Mouse (Mus musculus) C2C12 (cell line): ENCODE data around the gene Speg. TPM values are rescaled to one million over a fixed set of nuclear protein-coding genes. Genes with fewer than 3 reads are reported as not detected.

ENCODE experiments used
- H3K27me3 ChIP-seq: one replicate; pipeline ENCODE4 v1.6.1; 2011; ENCODE audit not compliant: control insufficient read depth, insufficient read depth, insufficient read length
- H3K36me3 ChIP-seq: one replicate; pipeline ENCODE4 v1.6.1; 2011; ENCODE audit not compliant: control insufficient read depth, insufficient read depth
- H3K4me3 ChIP-seq: one replicate; pipeline ENCODE4 v1.5.1; 2011; ENCODE audit warnings: mild to moderate bottlenecking, control low read depth; ENCODE audit not compliant: poor library complexity, insufficient read depth, severe bottlenecking
- H3K79me2 ChIP-seq: one replicate; pipeline ENCODE4 v1.6.1; 2011; ENCODE audit not compliant: control insufficient read depth, insufficient read depth
- H3K79me3 ChIP-seq: one replicate; pipeline ENCODE4 v1.6.1; 2011; ENCODE audit warnings: low read depth, control low read depth
- H3ac ChIP-seq: one replicate; pipeline ENCODE3; 2011; ENCODE audit warnings: low read depth; ENCODE audit not compliant: control insufficient read depth, insufficient read length
- CEBPB ChIP-seq: IDR thresholded peaks from one replicate; pipeline ENCODE4 v1.6.1; 2011; ENCODE audit warnings: low read depth, mild to moderate bottlenecking, control low read depth, moderate library complexity
- CTCF ChIP-seq: IDR thresholded peaks from one replicate; pipeline ENCODE4 v1.5.1; 2011; ENCODE audit not compliant: control insufficient read depth, insufficient read depth, insufficient read length
- FOSL1 ChIP-seq: IDR thresholded peaks from one replicate; pipeline ENCODE4 v1.8.0; 2011; ENCODE audit warnings: mild to moderate bottlenecking, low read length; ENCODE audit not compliant: poor library complexity, insufficient read depth, severe bottlenecking
- MAX ChIP-seq: IDR thresholded peaks from one replicate; pipeline ENCODE4 v1.6.1; 2011; ENCODE audit warnings: mild to moderate bottlenecking, control low read depth
- MYOD1 ChIP-seq: IDR thresholded peaks from one replicate; pipeline ENCODE4 v1.6.1; 2011; ENCODE audit warnings: low read depth; ENCODE audit not compliant: control insufficient read depth, insufficient read length
- MYOG ChIP-seq: IDR thresholded peaks from one replicate; pipeline ENCODE4 v1.6.1; 2011; ENCODE audit not compliant: control insufficient read depth, insufficient read length; ENCODE audit errors: extremely low read depth
- USF1 ChIP-seq: IDR thresholded peaks from one replicate; pipeline ENCODE4 v1.6.1; 2011; ENCODE audit warnings: low read depth, mild to moderate bottlenecking, control low read depth, moderate library complexity
- polyA plus RNA-seq: library from polyadenylated mRNA; unstranded; fragments of >200 nt; fragmentation: generic; extraction: Trizol; gene quantifications from one replicate; pipeline ENCODE4 v1.2.1, GENCODE M21; 2012; ENCODE audit warnings: missing spikeins

The Speg gene
- polyA plus RNA-seq, 1 experiment, result 29.4 TPM

- Histone ChIP-seq H3ac (no peak overlapping the region), H3K79me3 (no peaks in the 10 kb centered on the region), H3K27me3 (no peaks in the 10 kb centered on the region), H3K36me3 (no peaks in the 10 kb centered on the region), H3K79me2 (no peaks in the 10 kb centered on the region), H3K4me3 (no peak overlapping the region)
- TF ChIP-seq FOSL1 (peak; percentile 19), USF1 (no peak)
These were observed 36.9 kb upstream of the Speg start for GRCm38 (mm10) chr1:75338091-75338694.

DNA sequence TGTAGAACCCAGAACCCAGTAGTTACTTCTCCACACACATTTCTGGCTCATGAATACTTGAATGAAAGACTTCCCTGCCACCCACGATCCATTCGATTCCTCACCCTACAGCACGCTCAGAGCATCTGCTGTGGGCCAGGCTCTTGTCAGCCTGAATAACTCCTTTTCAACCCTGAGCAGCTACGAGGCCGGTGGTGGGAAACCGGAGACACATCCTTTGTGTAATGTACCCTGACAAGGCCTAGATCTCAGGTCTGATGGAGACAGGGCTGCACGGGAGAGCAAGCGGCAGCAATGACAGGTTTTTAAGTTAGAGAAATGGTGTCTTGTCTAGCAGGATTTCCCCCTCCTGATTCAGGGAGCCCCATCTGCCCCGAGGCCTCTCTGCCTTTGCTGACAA lies 35.8 kb upstream of the Speg start:
- no peak overlapping the region for H3K4me3 ChIP-seq
- H3ac ChIP-seq, result no peak overlapping the region
- no peaks in the 10 kb centered on the region for H3K79me3 ChIP-seq
- H3K27me3 ChIP-seq, result no peaks in the 10 kb centered on the region
- no peak for TF ChIP-seq MAX
- TF ChIP-seq CTCF, result no peak
- TF ChIP-seq MYOG, result no peak
- no peak for TF ChIP-seq FOSL1
- TF ChIP-seq CEBPB, result no peak
- no peak for TF ChIP-seq USF1
- no peak for TF ChIP-seq MYOD1
- no peaks in the 10 kb centered on the region for H3K79me2 ChIP-seq
- no peaks in the 10 kb centered on the region for H3K36me3 ChIP-seq

DNA sequence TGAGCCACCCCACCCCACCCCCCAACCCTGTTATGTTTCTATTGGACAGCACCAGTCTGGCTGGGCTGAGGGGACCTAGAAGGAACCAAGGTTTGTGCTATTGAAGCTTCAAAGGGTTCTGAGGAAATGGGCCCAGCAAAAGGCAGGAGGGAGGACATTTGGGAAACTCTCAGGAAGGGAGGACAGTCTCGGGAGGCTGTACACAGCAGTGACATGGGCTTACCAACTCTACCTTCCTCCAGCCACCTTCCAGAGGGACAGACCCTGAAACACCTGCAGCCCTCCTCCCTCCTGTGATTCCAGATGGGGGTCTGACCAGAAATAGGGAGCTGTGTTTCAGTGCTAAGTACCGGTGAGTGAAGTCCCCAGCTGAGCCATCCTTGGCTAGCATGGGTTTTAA lies 34.6 kb upstream of the Speg start:
- H3K27me3 ChIP-seq, result no peaks in the 10 kb centered on the region
- H3K79me3 ChIP-seq, result no peaks in the 10 kb centered on the region
- TF ChIP-seq MYOG, result no peak
- no peak for TF ChIP-seq CEBPB
- no peak for TF ChIP-seq MAX
- no peak for TF ChIP-seq MYOD1
- no peak for TF ChIP-seq USF1
- TF ChIP-seq CTCF, result no peak
- H3K36me3 ChIP-seq, result no peaks in the 10 kb centered on the region
- H3ac ChIP-seq, result no peak overlapping the region
- no peaks in the 10 kb centered on the region for H3K79me2 ChIP-seq
- no peak overlapping the region for H3K4me3 ChIP-seq

GRCm38 (mm10) chr1:75342874-75343416 lies 32.2 kb upstream of the Speg start:
- Histone ChIP-seq H3K36me3 (no peaks in the 10 kb centered on the region), H3K79me2 (no peaks in the 10 kb centered on the region), H3ac (no peak overlapping the region), H3K27me3 (no peaks in the 10 kb centered on the region), H3K79me3 (no peaks in the 10 kb centered on the region), H3K4me3 (no peak overlapping the region)
- TF ChIP-seq MAX (no peak), CTCF (peak; percentile 83)

DNA sequence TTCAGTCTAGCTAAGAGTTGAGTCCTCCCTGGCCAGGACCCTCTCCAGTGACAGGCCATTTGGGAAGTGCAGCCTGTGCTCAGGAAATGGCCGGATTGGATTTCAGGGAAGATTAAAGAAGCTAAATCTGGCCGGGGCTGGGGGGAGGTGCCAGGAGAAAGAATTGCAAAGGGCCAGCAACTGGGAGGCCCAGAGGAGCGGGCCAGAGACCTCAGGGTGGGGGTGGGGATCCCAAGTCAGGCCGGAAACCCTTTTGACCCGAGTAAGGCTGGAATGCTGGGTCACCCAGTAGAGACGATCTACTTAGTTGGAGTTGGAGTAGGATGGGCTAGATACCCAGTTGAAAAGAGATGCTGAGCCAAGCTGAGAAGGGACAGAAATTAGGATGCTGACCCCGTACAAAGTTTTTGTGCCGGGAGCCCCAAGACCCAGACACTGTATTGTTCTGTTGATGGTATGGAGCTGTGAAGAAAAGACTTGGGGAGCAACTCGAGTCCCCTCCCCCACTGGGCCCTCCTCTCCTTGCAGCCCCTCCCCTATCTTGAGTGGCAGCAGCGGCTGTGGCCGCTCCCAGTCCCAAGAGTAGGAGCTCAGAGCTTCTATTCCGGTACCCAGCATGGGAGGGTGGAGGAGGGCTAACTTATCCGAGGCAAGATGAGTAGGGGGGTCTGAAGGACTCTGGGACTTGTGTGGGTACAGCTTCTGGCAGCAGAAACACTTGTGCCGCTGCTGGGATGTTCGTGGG lies 30.6 kb upstream of the Speg start:
- no peak overlapping the region for H3K4me3 ChIP-seq
- H3ac ChIP-seq, result peak overlapping the region; percentile 35
- H3K36me3 ChIP-seq, result no peaks in the 10 kb centered on the region
- H3K27me3 ChIP-seq, result no peaks in the 10 kb centered on the region
- no peaks in the 10 kb centered on the region for H3K79me2 ChIP-seq
- TF ChIP-seq MYOG (no peak), MYOD1 (peak; percentile 96)
- H3K79me3 ChIP-seq, result no peaks in the 10 kb centered on the region

- TF ChIP-seq CTCF (peak; percentile 67), MYOG (no peak)
- Histone ChIP-seq H3K36me3 (no peaks in the 10 kb centered on the region), H3K4me3 (no peak overlapping the region), H3K79me2 (no peaks in the 10 kb centered on the region), H3K79me3 (no peaks in the 10 kb centered on the region), H3ac (peak overlapping the region; percentile 43), H3K27me3 (no peaks in the 10 kb centered on the region)
These were observed 29.8 kb upstream of the Speg start for GRCm38 (mm10) chr1:75345036-75345935.
